Mouse (Mus musculus) small intestine, adult 10 weeks (tissue): ENCODE results near the gene Rab6a. TPM values are rescaled to one million over a fixed set of nuclear protein-coding genes. Genes with fewer than 3 reads are reported as not detected.

Experiments
- polyA plus RNA-seq: library from polyadenylated mRNA; stranded (reverse); fragments of 350-450 nt; fragmentation: Illumina TruSeq; extraction: RNeasy Lipid Tissue Mini Kit (QIAGEN cat#74804); gene quantifications from one replicate; pipeline ENCODE4 v1.2.3, GENCODE M21; 2014; ENCODE audit warnings: low replicate concordance

The Rab6a gene
- 578 TPM for polyA plus RNA-seq

GRCm38 (mm10) chr7:100607214-100608129 is at the start of gene Rab6a:
TSS of gene Rab6a (plus strand) at chr7:100607410.

GRCm38 (mm10) chr7:100608130-100608741 is 1.0 kb downstream of the Rab6a start, which contains the start of gene Mrpl48:
TSS of gene Mrpl48 (minus strand) at chr7:100608301.

DNA sequence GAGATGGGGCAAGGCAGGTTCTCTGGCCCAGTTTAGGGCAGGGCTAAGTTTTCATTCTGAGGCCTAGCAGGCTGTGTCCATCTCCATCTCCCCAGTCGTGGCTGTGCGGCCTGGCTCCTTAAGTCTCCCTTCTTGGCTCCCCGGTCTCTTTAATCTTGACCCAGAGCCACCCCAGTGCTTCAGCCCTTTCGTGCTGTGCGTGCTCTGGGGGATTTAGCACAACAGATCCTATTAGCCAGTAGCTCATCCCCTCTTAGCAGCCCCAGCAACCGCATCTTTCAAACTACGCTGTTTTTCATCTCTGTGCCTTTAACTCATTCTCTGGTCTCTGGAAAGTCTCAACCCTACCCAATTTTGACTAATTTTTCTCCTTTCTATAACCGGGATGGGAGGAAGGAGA is 55.0 kb downstream of the Rab6a start, which contains the start of gene Plekhb1:
TSS of gene Plekhb1 (minus strand) at position 184 of the 400 bp plus-strand sequence.

Other genes starting within 250 kb of the Rab6a start
- 25.6 TPM for gene C2cd3, start 235.2 kb upstream of the Rab6a start, polyA plus RNA-seq
- gene Ppme1, start 235.1 kb upstream of the Rab6a start, polyA plus RNA-seq = 144 TPM
- gene Ucp3, start 134.4 kb upstream of the Rab6a start, polyA plus RNA-seq = 0.59 TPM
- 16.6 TPM for gene Ucp2, start 114.1 kb upstream of the Rab6a start, polyA plus RNA-seq
- not detected for gene Dnajb13, start 92.5 kb upstream of the Rab6a start, polyA plus RNA-seq
- 27.8 TPM for gene Coa4, start 70.3 kb upstream of the Rab6a start, polyA plus RNA-seq
- gene Mrpl48, start 891 bp downstream of the Rab6a start, polyA plus RNA-seq = 45.1 TPM
- 6.8 TPM for gene Plekhb1, start 55.0 kb downstream of the Rab6a start, polyA plus RNA-seq
- 11.5 TPM for gene Fam168a, start 99.2 kb downstream of the Rab6a start, polyA plus RNA-seq